Mouse (Mus musculus): ENCODE measurements around the gene Ip6k3. TPM values are rescaled to one million over a fixed set of nuclear protein-coding genes. Genes with fewer than 3 reads are reported as not detected.
A peak's percentile ranks its signal among the peaks of the same experiment; 100 is the strongest.

The Ip6k3 gene
- polyA plus RNA-seq, 1 experiment from 2014 or later, result 0.91 TPM

- H3K9me3 ChIP-seq (ENCODE audit: low read length), result no peaks in the 10 kb centered on the region
- WGBS, result 47% methylated on average over 5 of the region's 5 CpGs
These were observed 19.5 kb upstream of the Ip6k3 start for GRCm38 (mm10) chr17:27187059-27187458.

GRCm38 (mm10) chr17:27186068-27186467 is 18.5 kb upstream of the Ip6k3 start:
- ATAC-seq, result no peak
- Histone ChIP-seq H3K4me2 (replicated peaks; ENCODE audit: low read depth, low read length) (no peak overlapping the region), H3K36me3 (ENCODE audit: insufficient read depth, low read length) (0 out of 2 replicates have a peak, but pooled peaks cover 6% of the 10 kb centered on the region), H3K27me3 (replicated peaks; ENCODE audit: insufficient read depth, low read length) (no peaks in the 10 kb centered on the region), H3K27ac (ENCODE audit: low read length) (no peak overlapping the region), H3K9me3 (ENCODE audit: low read length) (no peaks in the 10 kb centered on the region), H3K4me3 (ENCODE audit: low read depth, low read length) (no peak overlapping the region), H3K9ac (replicated peaks; ENCODE audit: low read depth) (no peak overlapping the region), H3K4me1 (ENCODE audit: insufficient read depth, low read depth, low read length) (no peaks in the 10 kb centered on the region)
- WGBS, result 81% methylated on average over 3 of the region's 3 CpGs
- no peak for TF ChIP-seq EP300 (IDR thresholded peaks at IDR 0.05)
- no peak for TF ChIP-seq CTCF (IDR thresholded peaks at IDR 0.05)
- no peak for DNase-seq (ENCODE audit: low spot score)

More at GRCm38 (mm10) chr17:27187059-27187458, 19.5 kb upstream of the Ip6k3 start:
- no peak for TF ChIP-seq EP300 (IDR thresholded peaks at IDR 0.05)
- Histone ChIP-seq H3K27ac (ENCODE audit: low read length) (no peak overlapping the region), H3K27me3 (replicated peaks; ENCODE audit: insufficient read depth, low read length) (no peaks in the 10 kb centered on the region), H3K9ac (replicated peaks; ENCODE audit: low read depth) (no peak overlapping the region), H3K4me2 (replicated peaks; ENCODE audit: low read depth, low read length) (no peak overlapping the region), H3K4me1 (ENCODE audit: insufficient read depth, low read depth, low read length) (no peaks in the 10 kb centered on the region), H3K4me3 (ENCODE audit: low read depth, low read length) (no peak overlapping the region), H3K36me3 (ENCODE audit: insufficient read depth, low read length) (peaks cover 12% of the 10 kb centered on the region; the same call in 1 of the 2 replicates)
- no peak for ATAC-seq
- no peak for DNase-seq (ENCODE audit: low spot score)

GRCm38 (mm10) chr17:27183667-27184292 is 16.2 kb upstream of the Ip6k3 start:
- ATAC-seq, result no peak
- WGBS, result 76% methylated on average over 12 of the region's 12 CpGs

GRCm38 (mm10) chr17:27182401-27182800 is 14.8 kb upstream of the Ip6k3 start:
- Histone ChIP-seq H3K4me2 (replicated peaks; ENCODE audit: low read depth, low read length) (no peak overlapping the region), H3K4me3 (ENCODE audit: low read depth, low read length) (no peak overlapping the region), H3K9ac (replicated peaks; ENCODE audit: low read depth) (no peak overlapping the region), H3K36me3 (ENCODE audit: insufficient read depth, low read length) (no peaks in the 10 kb centered on the region), H3K27ac (ENCODE audit: low read length) (no peak overlapping the region), H3K4me1 (ENCODE audit: insufficient read depth, low read depth, low read length) (no peaks in the 10 kb centered on the region), H3K27me3 (replicated peaks; ENCODE audit: insufficient read depth, low read length) (no peaks in the 10 kb centered on the region), H3K9me3 (ENCODE audit: low read length) (no peaks in the 10 kb centered on the region)
- ATAC-seq (no peak), DNase-seq (ENCODE audit: low spot score) (no peak)
- TF ChIP-seq EP300 (IDR thresholded peaks at IDR 0.05), result no peak
- no peak for TF ChIP-seq CTCF (IDR thresholded peaks at IDR 0.05)
- WGBS, result 73% methylated on average over 5 of the region's 5 CpGs

More at GRCm38 (mm10) chr17:27183667-27184292, 16.2 kb upstream of the Ip6k3 start:
- no peak for DNase-seq (ENCODE audit: low spot score)
- H3K4me2 ChIP-seq (replicated peaks; ENCODE audit: low read depth, low read length), result no peak overlapping the region
- no peak overlapping the region for H3K27ac ChIP-seq (ENCODE audit: low read length)
- no peak overlapping the region for H3K4me3 ChIP-seq (ENCODE audit: low read depth, low read length)
- no peaks in the 10 kb centered on the region for H3K27me3 ChIP-seq (replicated peaks; ENCODE audit: insufficient read depth, low read length)
- no peaks in the 10 kb centered on the region for H3K9me3 ChIP-seq (ENCODE audit: low read length)
- H3K4me1 ChIP-seq (ENCODE audit: insufficient read depth, low read depth, low read length), result no peaks in the 10 kb centered on the region
- H3K9ac ChIP-seq (replicated peaks; ENCODE audit: low read depth), result no peak overlapping the region
- H3K36me3 ChIP-seq (ENCODE audit: insufficient read depth, low read length), result no peaks in the 10 kb centered on the region
- TF ChIP-seq EP300 (IDR thresholded peaks at IDR 0.05) (no peak), CTCF (IDR thresholded peaks at IDR 0.05) (no peak)

GRCm38 (mm10) chr17:27181666-27182065 is 14.1 kb upstream of the Ip6k3 start:
- Histone ChIP-seq H3K36me3 (ENCODE audit: insufficient read depth, low read length) (no peaks in the 10 kb centered on the region), H3K4me1 (ENCODE audit: insufficient read depth, low read depth, low read length) (no peaks in the 10 kb centered on the region), H3K9me3 (ENCODE audit: low read length) (no peaks in the 10 kb centered on the region), H3K27ac (ENCODE audit: low read length) (no peak overlapping the region), H3K4me3 (ENCODE audit: low read depth, low read length) (no peak overlapping the region), H3K9ac (replicated peaks; ENCODE audit: low read depth) (no peak overlapping the region), H3K27me3 (replicated peaks; ENCODE audit: insufficient read depth, low read length) (no peaks in the 10 kb centered on the region), H3K4me2 (replicated peaks; ENCODE audit: low read depth, low read length) (no peak overlapping the region)
- ATAC-seq (peak; percentile 73), DNase-seq (ENCODE audit: low spot score) (peak; percentile 46)
- 35% methylated on average over 3 of the region's 3 CpGs for WGBS
- TF ChIP-seq EP300 (IDR thresholded peaks at IDR 0.05) (no peak), CTCF (IDR thresholded peaks at IDR 0.05) (peak; percentile 72)

GRCm38 (mm10) chr17:27179681-27180280 is 12.2 kb upstream of the Ip6k3 start:
- 61% methylated on average over 12 of the region's 12 CpGs for WGBS
- H3K9ac ChIP-seq (replicated peaks; ENCODE audit: low read depth), result no peak overlapping the region

More at GRCm38 (mm10) chr17:27179681-27180280, 12.2 kb upstream of the Ip6k3 start:
- Histone ChIP-seq H3K27me3 (replicated peaks; ENCODE audit: insufficient read depth, low read length) (no peaks in the 10 kb centered on the region), H3K27ac (ENCODE audit: low read length) (no peak overlapping the region), H3K4me2 (replicated peaks; ENCODE audit: low read depth, low read length) (no peak overlapping the region), H3K9me3 (ENCODE audit: low read length) (no peaks in the 10 kb centered on the region), H3K4me3 (ENCODE audit: low read depth, low read length) (no peak overlapping the region), H3K4me1 (ENCODE audit: insufficient read depth, low read depth, low read length) (no peaks in the 10 kb centered on the region), H3K36me3 (ENCODE audit: insufficient read depth, low read length) (no peaks in the 10 kb centered on the region)
- ATAC-seq (no peak), DNase-seq (ENCODE audit: low spot score) (no peak)
- no peak for TF ChIP-seq CTCF (IDR thresholded peaks at IDR 0.05)
